Mouse (Mus musculus) intestine, embryonic 14.5 days (tissue): Measurements from ENCODE around the gene Chml. TPM values are rescaled to one million over a fixed set of nuclear protein-coding genes. Genes with fewer than 3 reads are reported as not detected.

Experiments
- ATAC-seq: fragments of 200-750 bp; cut with Nextera tagmentation; replicated peaks from 2 replicates; pipeline ENCODE4 v1.8.0; 2017; ENCODE audit warnings: low read depth, moderate number of reproducible peaks, moderate TSS enrichment, moderate library complexity; ENCODE audit not compliant: low FRiP score, low TSS enrichment
- DNase-seq: peaks from one replicate; pipeline ENCODE4 v3.0.0-alpha.2; 2018; ENCODE audit warnings: low spot score
- H3K27ac ChIP-seq: fragments of 300-500 bp; sonication (generic); 2 replicates; pipeline ENCODE4 v1.5.1; 2014; ENCODE audit warnings: low read depth, mild to moderate bottlenecking, control low read depth
- H3K27me3 ChIP-seq: fragments of 300-500 bp; sonication (generic); replicated peaks from 2 replicates; pipeline ENCODE4 v1.6.1; 2014; ENCODE audit warnings: low read length, control low read depth; ENCODE audit not compliant: control insufficient read depth, insufficient read depth
- H3K36me3 ChIP-seq: fragments of 300-500 bp; sonication (generic); 2 replicates; pipeline ENCODE4 v1.6.1; 2014; ENCODE audit warnings: low read length, control low read depth; ENCODE audit not compliant: control insufficient read depth, insufficient read depth
- H3K4me1 ChIP-seq: fragments of 300-500 bp; sonication (generic); replicated peaks from 2 replicates; pipeline ENCODE4 v1.6.1; 2014; ENCODE audit warnings: low read length, control low read depth, mixed read lengths; ENCODE audit not compliant: control insufficient read depth, insufficient read depth
- H3K4me2 ChIP-seq: fragments of 300-500 bp; sonication (generic); 2 replicates; pipeline ENCODE4 v1.6.1; 2014; ENCODE audit warnings: low read length
- H3K4me3 ChIP-seq: fragments of 300-500 bp; sonication (generic); 2 replicates; pipeline ENCODE4 v1.5.1; 2014; ENCODE audit warnings: low read depth, low read length, control low read depth, mixed read lengths
- H3K9ac ChIP-seq: fragments of 300-500 bp; sonication (generic); 2 replicates; pipeline ENCODE4 v1.6.1; 2014; ENCODE audit warnings: mild to moderate bottlenecking, low read length
- H3K9me3 ChIP-seq: fragments of 300-500 bp; sonication (generic); 2 replicates; pipeline ENCODE4 v1.6.1; 2016; ENCODE audit warnings: low read length, control low read depth; ENCODE audit not compliant: control insufficient read depth
- WGBS: fragments of 180-500 bp; shearing (Covaris S2); extraction: QIAGEN DNeasy Blood & Tissue Kit; methylation state at CpG from one replicate; pipeline ENCODE4 v1.1.7; 2014; 5-methylcytosine and 5-hydroxymethylcytosine counted together
- polyA plus RNA-seq: library from polyadenylated mRNA; unstranded; fragments of >200 nt; fragmentation: Nextera tagmentation; extraction: Ambion mirVana; gene quantifications from 2 replicates; pipeline ENCODE4 v1.2.1, GENCODE M21; 2014

The Chml gene
- polyA plus RNA-seq, 1 experiment from 2014 or later = 4.2 TPM

DNA sequence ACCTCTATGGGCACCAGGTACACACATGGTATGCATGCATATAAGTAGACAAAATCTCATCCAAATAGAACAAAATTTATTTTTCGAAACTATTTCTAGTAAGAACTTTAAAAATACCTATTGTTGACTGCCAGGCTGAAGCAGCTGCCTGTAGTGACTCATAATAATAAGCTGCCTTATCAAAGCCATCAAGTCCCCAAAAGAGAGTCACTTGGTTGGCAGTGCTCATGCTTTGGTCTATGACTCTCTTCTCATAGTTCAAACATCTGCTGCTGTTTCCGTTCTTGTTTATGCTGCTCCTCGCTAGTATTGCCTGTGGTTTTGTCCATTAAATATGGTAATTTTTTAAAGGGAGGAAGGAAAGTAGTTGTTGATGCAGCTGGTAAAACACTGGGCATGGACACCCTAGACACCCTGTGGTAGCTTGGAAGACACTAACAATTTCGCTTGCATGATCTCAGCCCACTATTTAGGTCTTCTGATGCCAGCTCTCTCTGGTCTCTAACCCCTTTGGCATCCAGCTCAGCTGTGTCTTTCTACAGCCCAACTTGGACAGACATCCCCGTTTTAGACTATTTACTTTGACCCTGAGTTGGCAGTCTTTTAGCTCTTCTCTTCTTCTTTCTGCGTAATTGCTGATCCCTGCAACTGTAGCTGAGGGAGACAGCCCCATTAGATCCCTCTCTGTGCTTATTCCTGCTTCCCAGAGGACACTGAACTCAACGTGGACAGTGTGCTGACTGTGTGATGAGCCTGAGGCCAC lies 19.0 kb downstream of the Chml start:
- 81% methylated on average over 7 of the region's 7 CpGs for WGBS
- DNase-seq = no peak

DNA sequence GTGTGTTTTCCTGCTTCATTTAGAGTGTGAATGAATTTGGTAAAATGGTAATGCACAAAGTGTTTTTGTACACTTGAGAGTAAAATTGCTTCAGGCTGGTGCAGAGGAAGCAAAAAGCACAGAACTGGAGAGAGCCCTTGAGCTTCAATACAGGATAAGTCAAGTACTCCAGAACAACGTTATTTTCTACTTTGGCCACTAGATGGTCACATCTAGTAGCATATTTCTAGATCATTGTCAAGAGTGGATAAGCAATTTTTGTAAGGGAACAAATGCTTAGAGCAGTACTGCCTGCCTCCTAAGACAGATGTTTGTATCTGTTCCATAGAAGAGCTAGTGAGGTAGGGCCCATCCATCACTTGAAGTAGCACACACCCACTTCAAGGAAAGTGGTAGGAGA lies 21.1 kb downstream of the Chml start:
- no peak overlapping the region for H3K27ac ChIP-seq
- DNase-seq = no peak
- H3K9ac ChIP-seq = no peak overlapping the region
- no peaks in the 10 kb centered on the region for H3K9me3 ChIP-seq
- H3K36me3 ChIP-seq = no peaks in the 10 kb centered on the region
- no peak for ATAC-seq
- WGBS = 20% methylated on average over 1 of the region's 1 CpGs
- no peak overlapping the region for H3K4me3 ChIP-seq
- H3K27me3 ChIP-seq = no peaks in the 10 kb centered on the region
- no peak overlapping the region for H3K4me2 ChIP-seq
- H3K4me1 ChIP-seq = no peaks in the 10 kb centered on the region

More for the DNA sequence above, 19.0 kb downstream of the Chml start:
- ATAC-seq = no peak
- Histone ChIP-seq H3K27ac (no peak overlapping the region), H3K36me3 (no peaks in the 10 kb centered on the region), H3K4me3 (no peak overlapping the region), H3K9ac (no peak overlapping the region), H3K4me2 (no peak overlapping the region), H3K4me1 (no peaks in the 10 kb centered on the region), H3K9me3 (no peaks in the 10 kb centered on the region), H3K27me3 (no peaks in the 10 kb centered on the region)

DNA sequence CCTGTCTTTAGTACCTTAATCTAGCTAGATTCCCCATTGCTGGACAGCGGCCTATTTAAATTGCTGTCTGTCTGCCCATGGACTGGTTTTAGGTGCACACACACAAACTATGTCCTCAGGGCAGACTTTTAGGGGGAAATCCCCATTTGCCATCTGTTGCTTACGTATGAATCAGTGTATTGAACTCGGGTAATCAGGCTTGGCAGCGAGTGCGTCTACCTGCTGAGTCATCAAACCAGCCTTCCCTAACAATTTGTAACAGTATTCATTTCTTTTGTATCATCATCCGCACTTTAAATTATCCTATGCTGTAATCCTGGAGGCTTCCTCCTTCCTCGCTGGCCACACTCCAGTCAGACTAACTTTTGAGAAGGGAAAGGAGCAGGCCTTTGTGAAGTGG lies 22.7 kb downstream of the Chml start:
- DNase-seq = no peak
- 85% methylated on average over 7 of the region's 7 CpGs for WGBS
- no peak overlapping the region for H3K27ac ChIP-seq
- H3K27me3 ChIP-seq = no peaks in the 10 kb centered on the region
- no peaks in the 10 kb centered on the region for H3K36me3 ChIP-seq
- no peak for ATAC-seq
- no peak overlapping the region for H3K9ac ChIP-seq
- H3K9me3 ChIP-seq = no peaks in the 10 kb centered on the region
- no peaks in the 10 kb centered on the region for H3K4me1 ChIP-seq
- no peak overlapping the region for H3K4me2 ChIP-seq
- no peak overlapping the region for H3K4me3 ChIP-seq

DNA sequence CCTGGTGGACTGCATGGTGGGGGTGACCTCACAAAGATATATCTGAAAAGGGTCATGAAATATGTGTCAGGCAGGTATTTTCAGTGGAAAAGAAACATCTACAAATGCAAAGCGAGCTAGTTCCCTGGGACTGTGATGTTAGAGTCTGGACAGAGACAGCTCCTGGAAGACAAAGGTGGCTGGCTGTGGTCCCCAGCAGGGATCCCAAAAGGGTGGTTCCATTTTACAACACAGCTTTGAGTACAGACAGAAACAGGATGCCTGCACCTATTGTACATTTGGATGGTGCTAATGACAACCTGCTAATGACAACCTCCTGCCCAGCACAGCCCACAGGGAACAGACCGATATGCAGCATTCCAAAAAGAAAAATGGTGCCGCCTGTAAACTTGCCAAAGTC lies 23.2 kb downstream of the Chml start:
- H3K36me3 ChIP-seq = no peaks in the 10 kb centered on the region
- H3K4me1 ChIP-seq = no peaks in the 10 kb centered on the region
- DNase-seq = no peak
- H3K9ac ChIP-seq = no peak overlapping the region
- H3K4me3 ChIP-seq = no peak overlapping the region
- no peaks in the 10 kb centered on the region for H3K9me3 ChIP-seq
- no peak for ATAC-seq
- H3K27ac ChIP-seq = no peak overlapping the region
- WGBS = 94% methylated on average over 3 of the region's 3 CpGs
- no peaks in the 10 kb centered on the region for H3K27me3 ChIP-seq
- H3K4me2 ChIP-seq = no peak overlapping the region

DNA sequence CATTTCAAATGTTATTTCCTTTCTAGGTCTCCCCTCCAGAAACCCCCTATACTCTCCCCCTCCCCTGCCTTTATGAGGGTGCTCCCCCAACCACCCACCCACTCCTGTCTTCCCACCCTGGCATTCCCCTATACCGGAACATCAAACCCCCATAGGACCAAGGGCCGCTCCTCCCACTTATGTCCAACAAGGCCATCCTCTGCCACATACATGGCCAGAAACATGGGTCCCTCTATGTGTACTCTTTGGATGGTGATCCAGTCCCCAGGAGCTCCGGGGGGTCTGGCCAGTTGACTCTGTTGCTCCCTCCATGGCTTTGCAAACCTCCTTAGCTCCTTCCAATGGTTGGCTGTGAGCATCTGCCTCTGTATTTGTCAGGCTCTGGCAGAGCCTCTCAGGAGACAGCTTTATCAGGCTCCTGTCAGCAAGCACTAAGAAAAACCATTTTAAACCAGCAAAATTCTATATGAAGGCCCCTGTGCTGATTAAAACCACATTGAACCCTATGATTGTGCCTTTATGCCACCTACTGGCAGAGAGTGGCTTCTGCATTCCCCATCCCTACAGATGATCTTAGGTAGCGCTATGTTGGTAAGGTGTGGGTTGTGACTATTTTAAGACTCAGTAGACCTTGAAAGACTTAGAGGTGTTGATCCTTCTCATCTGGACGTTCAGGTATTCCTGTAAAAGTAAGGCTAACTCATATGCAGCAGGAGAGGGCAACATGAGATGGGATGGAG lies 23.9 kb downstream of the Chml start:
- ATAC-seq (0 out of 2 replicates have a peak, but pooled peaks have one; percentile 63), DNase-seq (no peak)
- Histone ChIP-seq H3K4me2 (no peak overlapping the region), H3K36me3 (no peaks in the 10 kb centered on the region), H3K27me3 (no peaks in the 10 kb centered on the region), H3K9ac (no peak overlapping the region), H3K4me3 (no peak overlapping the region), H3K9me3 (no peaks in the 10 kb centered on the region), H3K4me1 (no peaks in the 10 kb centered on the region), H3K27ac (no peak overlapping the region)
- 74% methylated on average over 5 of the region's 5 CpGs for WGBS

DNA sequence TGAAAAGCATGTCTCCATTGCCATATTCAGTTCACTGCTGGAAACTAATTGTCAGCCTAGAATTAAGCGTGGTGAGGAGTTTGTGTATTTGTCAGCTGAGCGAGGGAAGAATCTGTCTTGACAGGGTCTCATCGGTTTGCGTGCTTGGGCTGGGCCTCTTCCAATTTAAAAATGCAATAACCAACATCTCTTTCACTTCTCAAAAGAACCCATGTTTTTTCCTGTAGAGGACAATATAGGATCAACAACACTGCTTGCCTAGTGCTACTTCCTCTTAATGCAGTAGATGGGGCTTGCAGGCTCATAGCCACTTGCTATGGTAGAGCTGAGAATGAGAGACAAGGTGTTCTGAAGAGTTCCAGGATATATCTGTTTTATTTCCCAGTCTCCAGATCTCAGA lies 32.8 kb downstream of the Chml start:
- H3K9me3 ChIP-seq = no peaks in the 10 kb centered on the region
- no peak overlapping the region for H3K4me3 ChIP-seq
- H3K36me3 ChIP-seq = no peaks in the 10 kb centered on the region
- DNase-seq (no peak), ATAC-seq (no peak)
- no peak overlapping the region for H3K4me2 ChIP-seq
- H3K9ac ChIP-seq = no peak overlapping the region
- no peak overlapping the region for H3K27ac ChIP-seq
- WGBS = 85% methylated on average over 4 of the region's 4 CpGs
- H3K4me1 ChIP-seq = no peaks in the 10 kb centered on the region
- no peaks in the 10 kb centered on the region for H3K27me3 ChIP-seq

DNA sequence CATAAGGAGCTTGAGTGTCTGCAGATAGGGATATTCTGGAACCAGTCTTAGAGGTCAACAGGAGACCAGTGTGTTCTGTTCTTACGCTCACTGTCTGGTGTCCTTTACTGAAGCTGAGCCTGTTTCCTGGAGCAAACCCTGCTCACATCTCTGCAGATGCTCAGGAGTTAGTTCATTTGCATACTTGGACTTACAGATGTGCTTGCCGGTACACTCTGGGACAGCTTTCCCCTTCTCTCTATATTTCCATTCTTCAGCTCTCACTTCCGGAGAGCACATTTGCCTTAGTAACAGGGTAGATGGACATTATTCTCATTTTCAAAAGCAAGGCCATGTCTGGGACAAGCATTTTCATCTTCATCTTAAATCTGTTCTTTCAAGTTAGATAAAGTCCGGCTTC lies 44.1 kb downstream of the Chml start:
- WGBS = 89% methylated on average over 4 of the region's 4 CpGs
- ATAC-seq (no peak), DNase-seq (no peak)
- no peak overlapping the region for H3K4me2 ChIP-seq
- H3K27ac ChIP-seq = no peak overlapping the region
- no peaks in the 10 kb centered on the region for H3K27me3 ChIP-seq
- no peaks in the 10 kb centered on the region for H3K36me3 ChIP-seq
- H3K9ac ChIP-seq = no peak overlapping the region
- H3K4me3 ChIP-seq = no peak overlapping the region
- no peaks in the 10 kb centered on the region for H3K4me1 ChIP-seq
- no peaks in the 10 kb centered on the region for H3K9me3 ChIP-seq

DNA sequence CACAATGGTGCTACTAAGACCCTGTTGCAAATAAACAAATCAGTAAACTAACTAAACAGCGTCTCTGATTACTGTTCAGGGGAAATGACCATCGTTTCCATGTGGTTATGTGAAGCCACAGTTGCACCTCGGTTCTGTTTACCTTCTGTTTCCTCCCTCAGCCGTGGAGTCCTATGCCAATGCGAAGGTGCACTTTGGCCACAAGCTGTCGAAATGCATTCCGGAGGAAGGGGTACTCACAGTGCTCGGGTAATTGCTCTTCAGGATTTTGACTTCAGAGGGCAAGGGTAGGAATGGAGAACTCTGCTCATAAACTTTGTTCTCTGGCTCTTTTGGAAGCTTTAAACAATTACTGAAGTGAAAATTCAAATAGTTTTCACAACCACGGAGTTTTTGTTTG lies 45.7 kb downstream of the Chml start:
- Histone ChIP-seq H3K4me2 (no peak overlapping the region), H3K27me3 (no peaks in the 10 kb centered on the region), H3K9ac (no peak overlapping the region), H3K36me3 (no peaks in the 10 kb centered on the region), H3K4me1 (no peaks in the 10 kb centered on the region), H3K27ac (no peak overlapping the region), H3K4me3 (no peak overlapping the region), H3K9me3 (no peaks in the 10 kb centered on the region)
- ATAC-seq (no peak), DNase-seq (no peak)
- 35% methylated on average over 9 of the region's 9 CpGs for WGBS
